Mouse (Mus musculus): Measurements from ENCODE around the gene Perp.

- TF ChIP-seq CTCF (IDR thresholded peaks at IDR 0.05; ENCODE audit: extremely low read depth, insufficient read depth, low read length) (no peak), POLR2A (IDR thresholded peaks at IDR 0.05; ENCODE audit: extremely low read depth, insufficient read depth, low read length) (no peak)
Observed at GRCm38 (mm10) chr10:18831823-18832222, 13.0 kb upstream of the Perp start.

Data from cortical plate, adult 2 months (tissue).